Mouse (Mus musculus) embryonic facial prominence, embryonic 14.5 days (tissue): ENCODE measurements around the gene Sept9. TPM values are rescaled to one million over a fixed set of nuclear protein-coding genes. Genes with fewer than 3 reads are reported as not detected.

Source experiments
- ATAC-seq: fragments of 200-750 bp; cut with Nextera tagmentation; 2 replicates; pipeline ENCODE4 v1.8.0; 2017; ENCODE audit warnings: low read depth, moderate number of reproducible peaks, moderate TSS enrichment
- DNase-seq: peaks from one replicate; pipeline ENCODE4 v3.0.0-alpha.2; 2015; ENCODE audit warnings: low spot score
- H3K27ac ChIP-seq: fragments of 300-500 bp; sonication (generic); replicated peaks from 2 replicates; pipeline ENCODE4 v1.5.1; 2014; ENCODE audit warnings: low read depth, mild to moderate bottlenecking, low read length, moderate library complexity
- H3K27me3 ChIP-seq: fragments of 300-500 bp; sonication (generic); replicated peaks from 2 replicates; pipeline ENCODE4 v1.6.1; 2014; ENCODE audit warnings: low read length; ENCODE audit not compliant: control insufficient read depth, insufficient read depth
- H3K36me3 ChIP-seq: fragments of 300-500 bp; sonication (generic); 2 replicates; pipeline ENCODE4 v1.6.1; 2014; ENCODE audit warnings: low read length, mixed read lengths; ENCODE audit not compliant: control insufficient read depth, insufficient read depth
- H3K4me1 ChIP-seq: fragments of 300-500 bp; sonication (generic); 2 replicates; pipeline ENCODE4 v1.6.1; 2014; ENCODE audit warnings: antibody characterized with exemption, low read length; ENCODE audit not compliant: control insufficient read depth, insufficient read depth
- H3K4me2 ChIP-seq: fragments of 300-500 bp; sonication (generic); 2 replicates; pipeline ENCODE4 v1.6.1; 2014; ENCODE audit warnings: low read depth, mild to moderate bottlenecking, low read length, moderate library complexity, mixed read lengths
- H3K4me3 ChIP-seq: fragments of 300-500 bp; sonication (generic); 2 replicates; pipeline ENCODE4 v1.5.1; 2014; ENCODE audit warnings: low read depth, mild to moderate bottlenecking, low read length
- H3K9ac ChIP-seq: fragments of 300-500 bp; sonication (generic); 2 replicates; pipeline ENCODE4 v1.6.1; 2014; ENCODE audit warnings: low read depth, mild to moderate bottlenecking, low read length, moderate library complexity, mixed read lengths
- H3K9me3 ChIP-seq: fragments of 300-500 bp; sonication (generic); 2 replicates; pipeline ENCODE4 v1.6.1; 2016; ENCODE audit warnings: low read length; ENCODE audit not compliant: control insufficient read depth
- WGBS: fragments of 180-500 bp; shearing (Covaris S2); extraction: QIAGEN DNeasy Blood & Tissue Kit; methylation state at CpG from one replicate; pipeline ENCODE4 v1.1.7; 2014; 5-methylcytosine and 5-hydroxymethylcytosine counted together
- polyA plus RNA-seq: library from polyadenylated mRNA; unstranded; fragments of >200 nt; fragmentation: Nextera tagmentation; extraction: Ambion mirVana; gene quantifications from 2 replicates; pipeline ENCODE4 v1.2.1, GENCODE M21; 2014

Gene Sept9
- polyA plus RNA-seq, 1 experiment from 2014 or later, result 115 TPM

DNA sequence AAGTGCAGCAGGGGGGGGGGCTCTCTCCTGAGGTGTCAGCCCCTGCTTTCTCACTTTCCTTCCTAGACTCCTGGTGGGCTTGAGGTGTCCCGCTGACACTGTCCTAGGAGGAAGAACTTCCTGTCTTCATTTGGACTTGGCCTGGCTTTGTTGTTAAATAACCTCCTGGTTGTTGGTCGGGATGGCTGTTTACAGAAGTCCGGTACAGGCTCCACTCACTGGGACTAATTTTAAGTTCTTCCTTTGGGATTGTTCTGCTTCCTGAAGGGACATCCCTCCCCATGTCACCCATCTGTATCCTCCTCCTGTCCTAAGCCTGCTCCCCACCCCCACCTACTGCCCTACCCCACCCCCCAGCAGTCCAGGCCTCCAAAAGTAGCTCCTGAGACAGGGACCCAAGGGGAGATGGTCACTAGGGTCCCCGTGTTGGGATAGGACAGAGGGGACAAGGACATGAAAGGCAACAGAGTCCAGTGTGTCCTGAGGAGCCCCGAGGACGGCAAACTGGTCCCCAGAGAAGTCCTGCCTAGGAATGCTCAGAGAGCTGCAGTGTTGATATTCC lies 84.5 kb downstream of the Sept9 start:
- Histone ChIP-seq H3K9ac (peak overlapping the region; percentile 15; the same call in 1 of the 2 replicates), H3K4me3 (no peak overlapping the region), H3K27ac (peak overlapping the region; percentile 92), H3K36me3 (no peaks in the 10 kb centered on the region), H3K4me2 (no peak overlapping the region), H3K27me3 (no peaks in the 10 kb centered on the region), H3K4me1 (peaks cover 56% of the 10 kb centered on the region), H3K9me3 (no peaks in the 10 kb centered on the region)
- ATAC-seq, result no peak
- WGBS, result 43% methylated on average over 6 of the region's 6 CpGs
- no peak for DNase-seq

- Histone ChIP-seq H3K4me1 (peaks cover 47% of the 10 kb centered on the region), H3K27ac (peak overlapping the region; percentile 92), H3K4me3 (no peak overlapping the region), H3K9ac (peak overlapping the region; percentile 52), H3K36me3 (no peaks in the 10 kb centered on the region), H3K4me2 (peak overlapping the region; percentile 18), H3K9me3 (no peaks in the 10 kb centered on the region), H3K27me3 (no peaks in the 10 kb centered on the region)
- ATAC-seq, result peak; percentile 62
- DNase-seq, result peak; percentile 81
- WGBS, result 21% methylated on average over 19 of the region's 19 CpGs
Observed at GRCm38 (mm10) chr11:117284721-117285605, 85.5 kb downstream of the Sept9 start.

DNA sequence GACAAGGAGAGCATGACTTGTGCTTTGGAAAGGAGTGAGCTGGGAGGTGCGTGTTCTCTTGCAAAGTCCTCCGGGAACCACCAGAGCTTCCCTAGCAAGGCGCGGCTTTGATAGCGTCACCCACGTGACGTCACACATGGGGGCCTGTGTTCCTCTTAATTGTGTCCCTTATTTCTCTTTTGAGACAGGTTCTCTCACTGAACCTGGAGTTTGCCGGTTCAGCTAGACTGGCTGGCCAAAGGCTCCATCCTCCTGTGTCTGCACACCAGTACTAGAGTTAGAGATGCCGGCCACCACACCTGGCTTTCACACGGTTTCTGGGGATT lies 86.1 kb downstream of the Sept9 start:
- Histone ChIP-seq H3K27me3 (no peaks in the 10 kb centered on the region), H3K36me3 (peaks cover 5% of the 10 kb centered on the region), H3K4me3 (no peak overlapping the region), H3K4me1 (peaks cover 41% of the 10 kb centered on the region), H3K27ac (peak overlapping the region; percentile 92), H3K9me3 (no peaks in the 10 kb centered on the region), H3K9ac (peak overlapping the region; percentile 52), H3K4me2 (peak overlapping the region; percentile 18; the same call in 1 of the 2 replicates)
- 30% methylated on average over 10 of the region's 10 CpGs for WGBS
- ATAC-seq (no peak), DNase-seq (no peak)

DNA sequence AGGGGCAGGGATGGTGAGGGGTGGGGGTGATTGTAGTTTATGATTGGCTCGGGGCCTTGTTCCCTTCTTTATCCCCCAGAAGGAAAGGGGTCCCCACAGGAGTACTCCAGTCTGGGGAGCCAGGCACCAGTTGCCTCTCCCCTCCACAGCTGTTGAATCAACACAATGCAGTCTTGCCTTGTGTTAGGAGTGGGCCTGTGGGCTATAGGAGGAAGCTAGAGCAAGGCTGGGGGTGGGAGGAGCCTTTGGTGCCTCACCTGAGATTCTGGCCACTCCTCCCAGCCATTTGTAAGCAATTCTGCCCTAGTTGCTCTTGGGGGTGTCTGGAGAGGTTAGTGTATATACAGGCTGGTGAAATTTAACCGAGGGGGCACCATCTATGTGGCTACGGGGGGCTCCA lies 88.3 kb downstream of the Sept9 start:
- Histone ChIP-seq H3K4me3 (no peak overlapping the region), H3K4me1 (peaks cover 29% of the 10 kb centered on the region), H3K36me3 (peaks cover 26% of the 10 kb centered on the region), H3K27ac (no peak overlapping the region), H3K9me3 (no peaks in the 10 kb centered on the region), H3K4me2 (no peak overlapping the region), H3K27me3 (no peaks in the 10 kb centered on the region), H3K9ac (no peak overlapping the region)
- DNase-seq (no peak), ATAC-seq (no peak)
- 77% methylated on average over 3 of the region's 3 CpGs for WGBS

DNA sequence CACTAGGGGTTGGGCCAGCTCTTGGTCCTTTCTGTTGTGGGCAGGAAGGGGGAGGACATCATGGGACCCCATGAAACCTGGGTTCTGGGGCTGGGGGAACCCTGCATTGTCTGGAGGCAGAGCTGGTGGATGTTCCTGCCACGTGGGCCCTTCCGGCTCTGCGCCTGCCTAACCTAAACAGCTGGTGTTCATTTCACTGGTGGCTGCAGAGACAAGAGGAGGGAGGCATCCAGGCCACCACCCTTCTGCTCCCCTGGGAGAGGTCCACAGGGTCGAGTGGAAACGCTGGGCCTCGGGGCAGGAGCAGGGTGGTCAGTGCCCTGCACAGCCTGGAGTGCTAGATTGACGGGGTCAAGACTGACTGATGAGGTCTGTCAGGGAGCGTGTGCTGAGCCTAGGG lies 89.3 kb downstream of the Sept9 start:
- Histone ChIP-seq H3K27me3 (no peaks in the 10 kb centered on the region), H3K4me1 (peaks cover 20% of the 10 kb centered on the region), H3K4me3 (no peak overlapping the region), H3K27ac (no peak overlapping the region), H3K36me3 (peaks cover 29% of the 10 kb centered on the region), H3K4me2 (no peak overlapping the region), H3K9me3 (no peaks in the 10 kb centered on the region), H3K9ac (no peak overlapping the region)
- no peak for DNase-seq
- WGBS, result 58% methylated on average over 8 of the region's 8 CpGs
- ATAC-seq, result no peak

DNA sequence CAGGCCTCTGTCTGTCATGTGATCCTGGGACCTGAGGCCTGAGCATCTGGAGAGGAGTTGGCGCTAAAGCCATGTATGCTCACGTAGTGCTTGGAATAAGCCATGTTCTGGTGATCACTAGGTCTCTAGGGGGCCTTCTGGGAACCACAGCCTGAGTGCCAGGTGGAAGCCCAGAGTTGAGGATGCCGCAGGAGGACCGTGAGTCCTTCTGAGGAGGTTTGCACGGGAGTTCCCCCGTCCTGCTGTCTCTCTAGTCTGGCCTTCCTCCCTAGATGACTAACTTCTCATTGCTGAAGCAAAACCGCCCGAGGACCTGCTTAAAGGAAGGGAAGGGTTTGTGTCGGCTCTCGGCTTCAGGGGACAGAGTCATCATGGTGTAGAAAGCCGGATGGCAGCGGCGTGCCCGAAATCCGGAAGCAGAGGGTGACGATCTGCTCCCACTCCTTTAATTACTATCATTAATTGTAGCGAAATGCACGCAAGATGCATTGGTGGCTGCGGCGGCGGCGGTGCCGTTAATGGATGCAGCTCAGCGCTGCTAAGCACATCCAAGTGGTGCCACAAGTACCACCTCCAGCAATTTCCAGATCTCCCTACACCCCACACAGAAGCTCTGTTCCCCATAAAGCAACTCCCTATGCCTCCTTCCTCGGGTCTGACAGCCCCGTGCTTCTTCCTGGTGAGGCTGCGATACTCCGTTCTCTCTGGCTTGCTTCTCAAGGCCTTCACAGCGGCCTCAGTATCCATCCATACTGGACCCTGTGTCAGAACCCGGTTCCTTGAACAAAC lies 92.0 kb downstream of the Sept9 start:
- no peak overlapping the region for H3K27ac ChIP-seq
- no peaks in the 10 kb centered on the region for H3K9me3 ChIP-seq
- no peaks in the 10 kb centered on the region for H3K27me3 ChIP-seq
- 92% methylated on average over 30 of the region's 30 CpGs for WGBS
- DNase-seq (no peak), ATAC-seq (no peak)
- H3K4me2 ChIP-seq, result no peak overlapping the region
- peaks cover 29% of the 10 kb centered on the region for H3K36me3 ChIP-seq
- no peak overlapping the region for H3K4me3 ChIP-seq
- peaks cover 16% of the 10 kb centered on the region; the same call in 1 of the 2 replicates for H3K4me1 ChIP-seq
- H3K9ac ChIP-seq, result no peak overlapping the region

DNA sequence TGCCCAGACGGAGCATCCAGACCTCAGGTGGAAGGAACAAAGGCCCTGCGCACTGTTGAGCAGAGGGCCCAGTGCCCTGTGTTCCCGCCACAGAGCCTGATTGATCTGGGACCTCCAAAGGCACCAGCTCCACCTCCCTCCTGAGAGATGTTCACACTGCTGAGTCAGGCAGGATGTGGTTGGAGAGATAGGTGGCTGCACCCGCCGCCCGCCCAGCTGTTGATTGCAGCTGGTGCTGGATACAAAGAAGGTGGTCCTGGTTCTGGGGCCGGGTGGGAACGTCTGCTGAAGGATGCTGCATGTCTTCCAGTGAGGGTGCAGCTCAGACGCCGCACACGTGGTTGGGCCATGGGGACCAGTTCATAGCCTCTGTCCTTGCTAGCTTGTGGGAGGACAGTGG lies 93.0 kb downstream of the Sept9 start:
- H3K4me2 ChIP-seq, result no peak overlapping the region
- ATAC-seq, result no peak
- peaks cover 37% of the 10 kb centered on the region for H3K36me3 ChIP-seq
- no peak overlapping the region for H3K9ac ChIP-seq
- peaks cover 16% of the 10 kb centered on the region; the same call in 1 of the 2 replicates for H3K4me1 ChIP-seq
- DNase-seq, result no peak
- 82% methylated on average over 11 of the region's 11 CpGs for WGBS
- no peaks in the 10 kb centered on the region for H3K27me3 ChIP-seq
- H3K9me3 ChIP-seq, result no peaks in the 10 kb centered on the region
- no peak overlapping the region for H3K4me3 ChIP-seq
- no peak overlapping the region for H3K27ac ChIP-seq

GRCm38 (mm10) chr11:117295266-117295665 lies 95.8 kb downstream of the Sept9 start:
- Histone ChIP-seq H3K36me3 (peaks cover 38% of the 10 kb centered on the region), H3K4me1 (peaks cover 16% of the 10 kb centered on the region; the same call in 1 of the 2 replicates), H3K4me2 (no peak overlapping the region), H3K27me3 (no peaks in the 10 kb centered on the region), H3K27ac (peak overlapping the region; percentile 75; the same call in 1 of the 2 replicates), H3K9me3 (no peaks in the 10 kb centered on the region), H3K4me3 (no peak overlapping the region), H3K9ac (no peak overlapping the region)
- WGBS, result 61% methylated on average over 4 of the region's 7 CpGs
- ATAC-seq (no peak), DNase-seq (no peak)
